ENCODE assay signal across 16 mouse cellular contexts in genomic region chr9:63761367-63762094, GRCm38 (mm10). TPM values are rescaled to one million over a fixed set of nuclear protein-coding genes. Genes with fewer than 3 reads are reported as not detected.
DNase-seq lines count a peak whose midpoint lies in the region; ATAC-seq and TF ChIP-seq lines count a peak whose summit lies in the region.
"Had no signal": no experiment of that assay in that cellular context is flagged by ENCODE, and none has a peak within 500 bp of the region (broad histone marks: within the 10 kb centered on the region; RNA-seq: fewer than 3 reads in every experiment).

No protein-coding gene starts in this region.

- H3K79me2 ChIP-seq in heart, adult 2 months (replicated peaks; ENCODE audit: control insufficient read depth, insufficient read depth, low read length), result no peaks in the 10 kb centered on the region

- WGBS in heart, adult 2 months, result 80% methylated on average over 8 of the region's 8 CpGs
- 96% methylated on average over 8 of the region's 8 CpGs for WGBS in midbrain, postnatal 0 days
- WGBS in midbrain, embryonic 10.5 days, result 96% methylated on average over 8 of the region's 8 CpGs
- WGBS in stomach, embryonic 16.5 days, result 85% methylated on average over 8 of the region's 8 CpGs

- H3K4me1 ChIP-seq in heart, adult 2 months (ENCODE audit: control insufficient read depth, insufficient read depth, low read length), result no peaks in the 10 kb centered on the region
- H3K4me1 ChIP-seq in midbrain, postnatal 0 days (ENCODE audit: insufficient read depth, low read length), result peaks cover 3% of the 10 kb centered on the region; the same call in 1 of the 2 replicates
- peaks cover 35% of the 10 kb centered on the region for H3K4me1 ChIP-seq in midbrain, embryonic 10.5 days
- peaks cover 14% of the 10 kb centered on the region for H3K4me1 ChIP-seq in stomach, embryonic 16.5 days (ENCODE audit: control insufficient read depth, insufficient read depth, low read length)

- no peak for DNase-seq in heart, adult 2 months
- no peak for DNase-seq in heart, adult 18-20 months
- no peak for DNase-seq in midbrain, postnatal 0 days (ENCODE audit: low spot score)
- no peak for DNase-seq in midbrain, embryonic 10.5 days (ENCODE audit: low spot score)
- peak; percentile 44 for DNase-seq in ZHBTc4 (ENCODE audit: low read depth, low spot score)
- DNase-seq in thymus, postnatal 36 days, result no peak
- DNase-seq in thymus, postnatal 14 days, result no peak
- DNase-seq: adrenal gland, adult 8-10 months; cerebellum, adult 9-10 months; heart, postnatal 10 days; retina, postnatal 1 day had no signal

- H3K27ac ChIP-seq in heart, adult 2 months, result no peak overlapping the region
- no peak overlapping the region for H3K27ac ChIP-seq in midbrain, postnatal 0 days (ENCODE audit: low read depth, low read length)
- H3K27ac ChIP-seq in midbrain, embryonic 10.5 days (replicated peaks), result no peak overlapping the region
- peak overlapping the region; percentile 40; the same call in 1 of the 2 replicates for H3K27ac ChIP-seq in stomach, embryonic 16.5 days (ENCODE audit: low read length)
- H3K27ac ChIP-seq: embryonic facial prominence, embryonic 10.5 days; forebrain, embryonic 13.5 days; limb, embryonic 15.5 days; neural tube, embryonic 12.5 days had no signal

- H3K9ac ChIP-seq in heart, adult 2 months (ENCODE audit: low read depth, low read length), result no peak overlapping the region
- H3K9ac ChIP-seq in midbrain, postnatal 0 days (replicated peaks; ENCODE audit: low read length, poor library complexity, severe bottlenecking), result no peak overlapping the region
- H3K9ac ChIP-seq in stomach, embryonic 16.5 days (ENCODE audit: low read length), result no peak overlapping the region
- H3K9ac ChIP-seq: forebrain, embryonic 13.5 days; limb, embryonic 15.5 days; neural tube, embryonic 12.5 days had no signal

- no peak overlapping the region for H3K4me2 ChIP-seq in midbrain, postnatal 0 days (ENCODE audit: low read depth, low read length, poor library complexity, severe bottlenecking)
- no peak overlapping the region for H3K4me2 ChIP-seq in stomach, embryonic 16.5 days (ENCODE audit: low read depth, low read length)
- H3K4me2 ChIP-seq: forebrain, embryonic 13.5 days; limb, embryonic 15.5 days; neural tube, embryonic 12.5 days had no signal

- TF ChIP-seq EP300 in heart, adult 2 months (IDR thresholded peaks at IDR 0.05; ENCODE audit: insufficient read depth, low read depth, low read length), result no peak

- no peaks in the 10 kb centered on the region for H3K9me3 ChIP-seq in midbrain, postnatal 0 days (ENCODE audit: low read length)
- H3K9me3 ChIP-seq in midbrain, embryonic 10.5 days (replicated peaks), result peaks cover 7% of the 10 kb centered on the region
- H3K9me3 ChIP-seq in stomach, embryonic 16.5 days (replicated peaks; ENCODE audit: control insufficient read depth, low read length), result peaks cover 4% of the 10 kb centered on the region; the same call in 1 of the 2 replicates
- H3K9me3 ChIP-seq: limb, embryonic 15.5 days had no signal

- no peaks in the 10 kb centered on the region for H3K27me3 ChIP-seq in heart, adult 2 months (ENCODE audit: control insufficient read depth, insufficient read depth, low read length)
- no peaks in the 10 kb centered on the region for H3K27me3 ChIP-seq in midbrain, postnatal 0 days (ENCODE audit: insufficient read depth, low read length)
- 0 out of 2 replicates have a peak, but pooled peaks cover 4% of the 10 kb centered on the region for H3K27me3 ChIP-seq in midbrain, embryonic 10.5 days (ENCODE audit: low read depth, poor library complexity, severe bottlenecking)
- no peaks in the 10 kb centered on the region for H3K27me3 ChIP-seq in stomach, embryonic 16.5 days (ENCODE audit: control insufficient read depth, insufficient read depth, low read length)
- H3K27me3 ChIP-seq: limb, embryonic 15.5 days; neural tube, embryonic 12.5 days had no signal

- intact Hi-C loops in heart, adult 2 months (cut with DNase I), result no loop called here

- ATAC-seq in midbrain, postnatal 0 days (ENCODE audit: low FRiP score), result no peak
- no peak for ATAC-seq in stomach, embryonic 16.5 days (ENCODE audit: insufficient read depth, low FRiP score)
- ATAC-seq: forebrain, embryonic 13.5 days had no signal

- no peak for TF ChIP-seq POLR2A in heart, adult 2 months (IDR thresholded peaks at IDR 0.05; ENCODE audit: insufficient read depth, low read depth, low read length)

- H3K4me3 ChIP-seq in heart, adult 2 months, result no peak overlapping the region
- H3K4me3 ChIP-seq in midbrain, postnatal 0 days (ENCODE audit: low read depth, low read length), result no peak overlapping the region
- no peak overlapping the region for H3K4me3 ChIP-seq in midbrain, embryonic 10.5 days
- no peak overlapping the region for H3K4me3 ChIP-seq in stomach, embryonic 16.5 days (replicated peaks; ENCODE audit: low read length)
- H3K4me3 ChIP-seq: embryonic facial prominence, embryonic 10.5 days; forebrain, embryonic 13.5 days; limb, embryonic 15.5 days; neural tube, embryonic 12.5 days had no signal

- H3K36me3 ChIP-seq in heart, adult 2 months (ENCODE audit: control insufficient read depth, insufficient read depth, low read length), result no peaks in the 10 kb centered on the region
- no peaks in the 10 kb centered on the region for H3K36me3 ChIP-seq in midbrain, postnatal 0 days (ENCODE audit: insufficient read depth, low read length)
- no peaks in the 10 kb centered on the region for H3K36me3 ChIP-seq in midbrain, embryonic 10.5 days
- no peaks in the 10 kb centered on the region for H3K36me3 ChIP-seq in stomach, embryonic 16.5 days (ENCODE audit: control insufficient read depth, insufficient read depth, low read length)
- H3K36me3 ChIP-seq: limb, embryonic 15.5 days; neural tube, embryonic 12.5 days had no signal

- TF ChIP-seq CTCF in heart, adult 2 months (IDR thresholded peaks at IDR 0.05), result peak; percentile 58
- peak; percentile 39; the same call in 1 of the 2 replicates for TF ChIP-seq CTCF in midbrain, postnatal 0 days (IDR thresholded peaks at IDR 0.05)

RNA-seq across cellular contexts. Expression of gene Smad3, which starts 3.7 kb away (rescaled TPM):
- 10 to 100 TPM; 12.4 to 13.0 TPM for total RNA-seq in heart, adult 2 months (2021)
- polyA plus RNA-seq in heart, adult 2 months (2012; rRNA removed), result 18.4 and 24.0 TPM in 2 replicates
- total RNA-seq in heart, adult 18-20 months (2021), result 10 to 100 TPM in 1 of 2 experiments, 1 to 10 TPM in 1; 9.1 to 10.3 TPM
- total RNA-seq in midbrain, postnatal 0 days (2014; rRNA removed), result 13.2 and 20.6 TPM in 2 replicates
- polyA plus RNA-seq in midbrain, postnatal 0 days (2015; fragmentation: Nextera tagmentation; extraction: Ambion mirVana), result 4.0 TPM in 2 replicates
- 21.7 and 22.5 TPM in 2 replicates for polyA plus RNA-seq in midbrain, embryonic 10.5 days (2016; fragmentation: Nextera tagmentation; extraction: Ambion mirVana)
- 14.6 and 15.1 TPM in 2 replicates for polyA plus RNA-seq in stomach, embryonic 16.5 days (2015; fragmentation: Nextera tagmentation; extraction: Ambion mirVana)
